Mouse (Mus musculus) brain, embryonic 18.5 days (tissue): ENCODE data around the gene Chst5.

Source experiments
- DNase-seq: peaks from one replicate; pipeline ENCODE4 v3.0.0-alpha.2; 2012; ENCODE audit warnings: low read depth, low spot score

Gene Chst5

GRCm38 (mm10) chr8:111929648-111930344 lies 19.5 kb upstream of the Chst5 start:
- no peak for DNase-seq

- no peak for DNase-seq
Measured at GRCm38 (mm10) chr8:111924976-111925375, 14.7 kb upstream of the Chst5 start.

GRCm38 (mm10) chr8:111923383-111923804 lies 13.1 kb upstream of the Chst5 start:
- no peak for DNase-seq

- no peak for DNase-seq
Measured at GRCm38 (mm10) chr8:111920971-111921370, 10.7 kb upstream of the Chst5 start.

- no peak for DNase-seq
Measured at GRCm38 (mm10) chr8:111919663-111920062, 9.4 kb upstream of the Chst5 start.

- DNase-seq: peak; percentile 54
Measured at GRCm38 (mm10) chr8:111912860-111913432, 2.7 kb upstream of the Chst5 start.

- no peak for DNase-seq
Measured at GRCm38 (mm10) chr8:111911572-111911971, 1.3 kb upstream of the Chst5 start.

GRCm38 (mm10) chr8:111905500-111906121 lies 4.6 kb downstream of the Chst5 start:
- DNase-seq: no peak

- DNase-seq: no peak
Measured at GRCm38 (mm10) chr8:111902080-111902479, 8.2 kb downstream of the Chst5 start.

GRCm38 (mm10) chr8:111898586-111898985 lies 11.7 kb downstream of the Chst5 start:
- no peak for DNase-seq

- DNase-seq: no peak
Measured at GRCm38 (mm10) chr8:111894955-111895354, 15.3 kb downstream of the Chst5 start.

GRCm38 (mm10) chr8:111892615-111893014 lies 17.6 kb downstream of the Chst5 start:
- DNase-seq: no peak

- DNase-seq: no peak
Measured at GRCm38 (mm10) chr8:111891983-111892382, 18.3 kb downstream of the Chst5 start.

- no peak for DNase-seq
Measured at GRCm38 (mm10) chr8:111890911-111891303, 19.3 kb downstream of the Chst5 start.

GRCm38 (mm10) chr8:111889931-111890910 lies 20.0 kb downstream of the Chst5 start:
- no peak for DNase-seq

- no peak for DNase-seq
Measured at GRCm38 (mm10) chr8:111888091-111888650, 22.1 kb downstream of the Chst5 start.

GRCm38 (mm10) chr8:111887479-111887878 lies 22.8 kb downstream of the Chst5 start:
- DNase-seq: no peak

- DNase-seq: no peak
Measured at GRCm38 (mm10) chr8:111883615-111884014, 26.6 kb downstream of the Chst5 start.

- no peak for DNase-seq
Measured at GRCm38 (mm10) chr8:111881591-111881990, 28.7 kb downstream of the Chst5 start.

- no peak for DNase-seq
Measured at GRCm38 (mm10) chr8:111877711-111878110, 32.5 kb downstream of the Chst5 start.

GRCm38 (mm10) chr8:111876355-111876948 lies 33.8 kb downstream of the Chst5 start, which contains the start of gene Tmem170:
Tmem170 (minus strand) TSS chr8:111876750.
- DNase-seq: peak; percentile 91
